Mouse (Mus musculus) neural tube, embryonic 14.5 days (tissue): ENCODE measurements at regions not wholly inside any gene's neighbourhood (a gene's known extent, or its start where the extent isn't known, plus 50 kb on each side); places are given as distances from the start of the nearest gene placed in this dataset.

Experiments used
- ATAC-seq: fragments of 200-750 bp; cut with Nextera tagmentation; 2 replicates; pipeline ENCODE4 v1.8.0; 2017; ENCODE audit warnings: low read depth, mild to moderate bottlenecking, moderate TSS enrichment, moderate library complexity
- H3K27ac ChIP-seq: fragments of 300-500 bp; sonication (generic); 2 replicates; pipeline ENCODE4 v1.5.1; 2014; ENCODE audit warnings: low read depth, mild to moderate bottlenecking, control low read depth, low read length, moderate library complexity, mixed read lengths
- H3K27me3 ChIP-seq: fragments of 300-500 bp; sonication (generic); 2 replicates; pipeline ENCODE4 v1.6.1; 2014; ENCODE audit warnings: low read length; ENCODE audit not compliant: control insufficient read depth, insufficient read depth
- H3K36me3 ChIP-seq: fragments of 300-500 bp; sonication (generic); 2 replicates; pipeline ENCODE4 v1.6.1; 2014; ENCODE audit warnings: low read length, mixed read lengths; ENCODE audit not compliant: control insufficient read depth, insufficient read depth
- H3K4me1 ChIP-seq: fragments of 300-500 bp; sonication (generic); 2 replicates; pipeline ENCODE4 v1.6.1; 2014; ENCODE audit warnings: low read length; ENCODE audit not compliant: control insufficient read depth, insufficient read depth
- H3K4me2 ChIP-seq: fragments of 300-500 bp; sonication (generic); 2 replicates; pipeline ENCODE4 v1.6.1; 2014; ENCODE audit warnings: mild to moderate bottlenecking, low read depth, low read length, control low read depth
- H3K4me3 ChIP-seq: fragments of 300-500 bp; sonication (generic); 2 replicates; pipeline ENCODE4 v1.5.1; 2014; ENCODE audit warnings: low read depth, low read length, control low read depth, mixed read lengths
- H3K9ac ChIP-seq: fragments of 300-500 bp; sonication (generic); replicated peaks from 2 replicates; pipeline ENCODE4 v1.6.1; 2014; ENCODE audit warnings: low read depth, mild to moderate bottlenecking, control low read depth, low read length, mixed read lengths
- H3K9me3 ChIP-seq: fragments of 300-500 bp; sonication (generic); 2 replicates; pipeline ENCODE4 v1.6.1; 2016; ENCODE audit warnings: low read length; ENCODE audit not compliant: control insufficient read depth
- WGBS: fragments of 180-500 bp; shearing (Covaris S2); extraction: QIAGEN DNeasy Blood & Tissue Kit; methylation state at CpG from one replicate; pipeline ENCODE4 v1.1.7; 2014; 5-methylcytosine and 5-hydroxymethylcytosine counted together

DNA sequence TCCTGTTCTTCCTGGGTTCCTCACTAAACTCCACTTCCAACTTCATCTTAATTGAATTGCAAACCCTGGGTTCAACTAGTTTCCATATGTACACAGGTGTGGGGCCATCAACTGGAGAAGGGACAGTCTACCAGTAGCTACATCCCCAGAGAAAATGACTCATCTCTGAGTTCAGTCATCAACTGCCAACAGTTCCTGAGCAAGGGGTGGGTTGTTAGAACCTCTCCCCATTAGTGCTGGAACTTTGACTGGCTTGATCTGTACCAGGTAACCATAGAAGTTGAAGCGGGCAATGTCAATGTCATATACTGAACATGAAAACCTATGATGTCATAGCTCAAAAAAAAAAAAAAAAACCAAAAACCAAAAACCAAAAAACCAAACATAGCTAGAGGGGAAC lies 69.8 kb downstream of the Gm21750 start:
- WGBS = 100% methylated on average over 1 of the region's 1 CpGs

DNA sequence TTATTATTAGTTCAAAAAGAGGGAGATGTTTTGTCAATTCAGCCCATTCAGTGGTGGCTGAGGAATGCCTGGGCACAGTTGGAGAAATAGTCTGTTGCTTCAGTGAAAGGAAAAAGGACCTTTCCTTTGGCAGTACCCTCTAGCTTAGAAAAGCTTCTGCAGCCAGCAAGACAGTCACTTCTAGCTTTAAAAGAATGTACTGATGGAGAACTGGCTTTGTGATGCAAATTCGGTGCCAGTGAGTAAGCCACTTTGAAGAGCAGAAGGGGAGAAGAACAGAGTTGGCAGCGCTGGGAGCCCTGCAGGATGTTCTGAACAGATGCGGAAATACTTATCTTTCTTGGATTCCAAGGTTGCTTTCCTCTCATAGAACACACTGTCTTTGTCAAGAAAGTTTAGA lies 71.1 kb downstream of the Gm21750 start:
- H3K4me3 ChIP-seq = no peak overlapping the region
- ATAC-seq = no peak
- H3K4me2 ChIP-seq = no peak overlapping the region
- no peaks in the 10 kb centered on the region for H3K4me1 ChIP-seq
- H3K9me3 ChIP-seq = no peaks in the 10 kb centered on the region
- H3K36me3 ChIP-seq = no peaks in the 10 kb centered on the region
- no peak overlapping the region for H3K27ac ChIP-seq
- H3K9ac ChIP-seq = no peak overlapping the region
- H3K27me3 ChIP-seq = no peaks in the 10 kb centered on the region
- 49% methylated on average over 3 of the region's 3 CpGs for WGBS

More for the DNA sequence above, 69.8 kb downstream of the Gm21750 start:
- H3K27ac ChIP-seq = no peak overlapping the region
- no peaks in the 10 kb centered on the region for H3K36me3 ChIP-seq
- no peak overlapping the region for H3K9ac ChIP-seq
- H3K4me2 ChIP-seq = no peak overlapping the region
- no peaks in the 10 kb centered on the region for H3K27me3 ChIP-seq
- no peak for ATAC-seq
- no peaks in the 10 kb centered on the region for H3K9me3 ChIP-seq
- no peaks in the 10 kb centered on the region for H3K4me1 ChIP-seq
- H3K4me3 ChIP-seq = no peak overlapping the region

DNA sequence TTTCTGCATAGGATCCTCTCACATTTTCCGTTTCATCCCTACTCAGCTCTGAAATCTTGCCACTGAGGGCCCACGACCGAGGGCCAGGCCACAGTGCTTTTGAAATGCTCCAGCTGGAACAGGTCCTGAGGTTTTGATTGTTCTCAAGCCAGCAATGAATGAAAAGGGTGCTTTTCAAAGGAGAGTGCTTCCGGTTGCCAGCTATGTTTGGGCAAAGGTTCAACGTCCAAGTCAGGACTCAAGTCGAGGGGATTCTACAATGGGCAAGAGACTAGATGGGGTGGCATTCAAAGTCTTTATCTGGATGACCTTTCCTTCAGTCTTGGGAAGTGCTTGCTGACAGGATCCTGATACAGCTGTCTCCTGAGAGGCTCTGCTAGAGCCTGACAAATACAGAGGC lies 89.8 kb downstream of the Gm21750 start:
- no peaks in the 10 kb centered on the region for H3K27me3 ChIP-seq
- ATAC-seq = no peak

DNA sequence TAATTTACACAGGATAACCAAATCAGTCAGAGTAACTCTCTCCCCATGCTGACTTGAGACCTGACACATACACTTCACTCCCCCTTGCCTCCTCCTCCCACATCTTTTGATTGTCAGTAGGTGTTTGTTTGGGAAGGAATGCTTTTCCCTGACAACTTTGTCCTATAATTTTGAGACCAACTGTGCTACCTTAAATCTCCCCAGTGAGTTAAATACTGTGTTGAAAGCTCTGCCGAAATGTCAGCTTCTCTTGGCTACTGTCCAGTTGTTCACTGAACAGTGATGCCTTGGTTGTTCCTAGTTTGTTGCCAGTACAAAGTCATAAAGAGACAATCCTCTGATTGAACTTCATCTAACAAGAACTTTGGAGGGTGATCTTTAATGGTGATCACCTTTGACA lies 99.0 kb downstream of the Gm21750 start:
- no peaks in the 10 kb centered on the region for H3K36me3 ChIP-seq
- no peak overlapping the region for H3K9ac ChIP-seq
- H3K4me2 ChIP-seq = no peak overlapping the region
- H3K4me1 ChIP-seq = no peaks in the 10 kb centered on the region
- WGBS = 43% methylated on average over 1 of the region's 1 CpGs
- no peaks in the 10 kb centered on the region for H3K27me3 ChIP-seq
- H3K9me3 ChIP-seq = no peaks in the 10 kb centered on the region
- ATAC-seq = no peak
- H3K4me3 ChIP-seq = no peak overlapping the region
- no peak overlapping the region for H3K27ac ChIP-seq

More for the DNA sequence above, 89.8 kb downstream of the Gm21750 start:
- 80% methylated on average over 6 of the region's 6 CpGs for WGBS
- Histone ChIP-seq H3K4me2 (no peak overlapping the region), H3K4me1 (no peaks in the 10 kb centered on the region), H3K9ac (no peak overlapping the region), H3K4me3 (no peak overlapping the region), H3K27ac (no peak overlapping the region), H3K36me3 (no peaks in the 10 kb centered on the region), H3K9me3 (no peaks in the 10 kb centered on the region)

DNA sequence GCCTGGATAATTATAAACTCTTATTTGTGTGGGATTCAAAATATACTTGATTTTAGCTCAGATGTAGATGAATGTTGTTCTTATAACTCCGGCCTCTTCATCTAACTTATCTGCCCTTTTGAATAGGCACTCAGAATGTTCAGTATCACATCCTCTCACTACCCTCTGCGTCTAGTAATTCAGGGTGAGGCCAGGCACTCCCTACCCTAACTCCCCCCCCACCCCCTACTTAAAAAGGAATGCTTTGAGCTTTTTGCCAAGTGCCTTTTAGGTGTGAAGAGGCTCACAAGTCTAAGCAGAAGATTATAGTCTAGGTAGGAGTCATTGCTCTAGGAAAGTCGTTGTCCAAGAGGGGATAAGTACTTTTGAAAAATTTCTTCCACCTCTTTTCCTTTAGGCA lies 111.9 kb downstream of the Gm21750 start:
- Histone ChIP-seq H3K4me1 (no peaks in the 10 kb centered on the region), H3K4me3 (no peak overlapping the region), H3K36me3 (no peaks in the 10 kb centered on the region), H3K9ac (no peak overlapping the region), H3K27ac (no peak overlapping the region), H3K27me3 (no peaks in the 10 kb centered on the region), H3K4me2 (no peak overlapping the region), H3K9me3 (no peaks in the 10 kb centered on the region)
- 71% methylated on average over 3 of the region's 3 CpGs for WGBS
- ATAC-seq = no peak

DNA sequence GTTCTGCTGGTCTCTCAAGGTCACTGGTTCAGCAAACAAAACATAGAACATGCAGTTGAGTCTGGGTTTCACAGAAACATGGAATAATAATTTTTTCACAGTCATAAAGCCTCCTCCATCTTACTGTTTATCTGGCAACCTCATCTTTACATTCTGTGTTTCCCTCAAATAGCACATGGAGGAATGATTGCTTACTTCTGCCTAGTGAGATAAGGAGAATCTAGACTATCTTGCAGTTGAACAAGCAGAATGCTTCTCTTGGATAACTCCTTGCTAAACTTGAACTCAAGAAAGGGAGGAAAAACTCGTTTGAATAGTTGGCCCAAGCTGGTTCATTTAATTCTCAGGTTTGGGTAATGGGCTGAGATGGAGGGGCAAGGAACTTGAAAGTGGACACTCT lies 112.8 kb downstream of the Gm21750 start:
- Histone ChIP-seq H3K27ac (no peak overlapping the region), H3K9me3 (no peaks in the 10 kb centered on the region), H3K4me1 (no peaks in the 10 kb centered on the region), H3K4me2 (no peak overlapping the region), H3K4me3 (no peak overlapping the region), H3K9ac (no peak overlapping the region), H3K27me3 (no peaks in the 10 kb centered on the region), H3K36me3 (no peaks in the 10 kb centered on the region)
- WGBS = 39% methylated on average over 1 of the region's 1 CpGs
- no peak for ATAC-seq

DNA sequence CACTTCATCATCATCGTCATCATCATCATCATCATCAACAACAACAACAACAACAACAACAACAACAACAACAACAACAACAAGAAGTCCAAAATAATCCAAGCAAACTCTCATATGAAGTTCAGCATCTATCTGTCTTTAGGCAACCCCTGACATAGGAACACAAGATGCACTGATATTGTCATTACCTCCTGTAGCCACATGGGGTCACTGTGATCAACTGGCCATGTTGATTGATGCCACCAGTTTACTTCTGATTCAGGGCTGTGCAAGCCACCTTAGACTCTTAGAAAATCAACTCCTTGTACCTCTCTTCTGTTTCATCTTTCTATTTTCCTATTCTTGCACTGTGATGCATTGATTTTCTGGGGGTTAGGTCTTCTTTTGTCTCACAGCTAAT lies 115.0 kb downstream of the Gm21750 start:
- no peaks in the 10 kb centered on the region for H3K4me1 ChIP-seq
- no peaks in the 10 kb centered on the region for H3K27me3 ChIP-seq
- 7% methylated on average over 1 of the region's 1 CpGs for WGBS
- H3K9ac ChIP-seq = no peak overlapping the region
- no peak overlapping the region for H3K4me2 ChIP-seq
- peak; percentile 81 for ATAC-seq
- no peaks in the 10 kb centered on the region for H3K36me3 ChIP-seq
- no peaks in the 10 kb centered on the region for H3K9me3 ChIP-seq
- no peak overlapping the region for H3K4me3 ChIP-seq
- no peak overlapping the region for H3K27ac ChIP-seq

DNA sequence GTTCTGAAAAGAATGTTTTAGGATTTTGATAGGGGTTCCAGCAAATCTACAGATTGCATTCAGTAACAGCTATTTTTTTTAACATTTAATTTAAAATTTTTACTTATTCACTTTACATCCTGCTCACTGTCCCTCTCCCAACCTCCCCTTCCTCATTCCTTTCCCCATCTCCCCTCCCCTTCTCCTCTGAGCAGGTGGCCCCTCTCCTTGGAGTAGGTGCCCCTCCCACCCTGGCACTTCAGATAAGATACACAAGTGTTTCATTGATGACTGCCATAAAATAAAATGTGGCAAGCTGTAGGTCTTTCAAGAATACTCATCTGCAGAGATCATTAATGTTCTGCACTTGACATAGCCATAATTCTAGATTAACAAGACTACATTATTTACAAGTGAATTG lies 146.1 kb downstream of the Gm21750 start:
- Histone ChIP-seq H3K27me3 (no peaks in the 10 kb centered on the region), H3K27ac (no peak overlapping the region), H3K9ac (no peak overlapping the region), H3K36me3 (no peaks in the 10 kb centered on the region), H3K9me3 (no peaks in the 10 kb centered on the region), H3K4me2 (no peak overlapping the region), H3K4me1 (no peaks in the 10 kb centered on the region), H3K4me3 (no peak overlapping the region)
- ATAC-seq = no peak

DNA sequence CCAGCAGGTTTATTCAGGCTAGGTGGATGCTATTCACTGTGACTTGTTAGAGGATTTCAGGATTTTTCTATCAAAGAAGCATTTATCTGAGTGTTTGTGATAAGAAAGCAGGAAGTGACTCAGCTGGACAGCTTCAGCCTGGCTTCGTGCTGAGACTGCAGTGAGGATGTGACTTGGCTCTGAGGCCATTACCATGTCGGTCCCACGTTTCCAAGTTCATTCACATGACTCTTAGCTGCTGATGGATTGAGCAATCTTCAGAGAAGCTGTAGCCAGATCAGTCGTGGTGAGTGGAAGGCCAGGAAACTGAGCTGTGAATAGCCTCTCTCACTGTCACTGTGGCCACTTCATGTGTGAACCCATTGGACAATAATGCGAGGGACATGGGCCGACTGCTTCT lies 177.9 kb downstream of the Gm21750 start:
- Histone ChIP-seq H3K9me3 (no peaks in the 10 kb centered on the region), H3K36me3 (no peaks in the 10 kb centered on the region), H3K27ac (no peak overlapping the region), H3K4me2 (no peak overlapping the region), H3K9ac (no peak overlapping the region), H3K27me3 (no peaks in the 10 kb centered on the region), H3K4me3 (no peak overlapping the region), H3K4me1 (no peaks in the 10 kb centered on the region)
- 77% methylated on average over 6 of the region's 6 CpGs for WGBS
- ATAC-seq = no peak

DNA sequence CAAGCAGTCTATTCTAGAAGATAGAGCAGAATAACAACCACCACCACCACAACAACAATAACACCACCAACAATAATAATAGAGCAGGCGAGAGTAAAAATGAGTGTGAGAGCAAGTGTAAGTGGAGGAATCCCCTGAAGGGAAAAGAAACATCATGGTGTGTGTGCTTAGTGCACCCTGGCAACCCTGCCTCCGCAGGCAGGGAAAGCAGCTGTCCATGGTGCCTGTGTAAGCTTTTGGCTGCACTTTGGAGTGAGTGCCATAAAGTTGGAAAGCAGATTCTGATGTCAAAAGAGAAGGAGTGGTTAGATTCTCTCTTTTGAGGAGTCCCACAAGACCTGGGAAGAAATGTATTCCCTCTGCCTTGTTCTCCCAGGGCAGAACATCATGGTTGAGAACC lies 200.8 kb downstream of the Gm21750 start:
- Histone ChIP-seq H3K27me3 (no peaks in the 10 kb centered on the region), H3K4me3 (no peak overlapping the region), H3K36me3 (no peaks in the 10 kb centered on the region), H3K4me2 (no peak overlapping the region), H3K9me3 (no peaks in the 10 kb centered on the region), H3K27ac (no peak overlapping the region), H3K9ac (no peak overlapping the region), H3K4me1 (no peaks in the 10 kb centered on the region)
- no peak for ATAC-seq
- 44% methylated on average over 2 of the region's 2 CpGs for WGBS
